Comparison of ENCODE assay signal across 8 mouse cellular contexts in genomic region chr4:97746106-97746900, GRCm38 (mm10). TPM values are rescaled to one million over a fixed set of nuclear protein-coding genes. Genes with fewer than 3 reads are reported as not detected.
DNase-seq lines count a peak whose midpoint lies in the region; ATAC-seq lines count a peak whose summit lies in the region.

No protein-coding gene starts in this region.

- no peak for DNase-seq in kidney, postnatal 14 days
- DNase-seq in induced T-regulatory cell, adult 2 months (ENCODE audit: low read depth) = peak; percentile 24
- DNase-seq in layer of hippocampus, postnatal 25 days (ENCODE audit: extremely low spot score in 1 of 2, low spot score in 1 of 2) = no peak
- no peak for DNase-seq in T-cell, adult 2 months (ENCODE audit: low spot score)

- H3K4me2 ChIP-seq in kidney, embryonic 16.5 days (replicated peaks; ENCODE audit: low read depth, low read length) = peak overlapping the region; percentile 58
- peak overlapping the region; percentile 73 for H3K4me2 ChIP-seq in embryonic facial prominence, embryonic 13.5 days
- H3K4me2 ChIP-seq in midbrain, embryonic 16.5 days (ENCODE audit: low read length) = peak overlapping the region; percentile 92

- H3K4me3 ChIP-seq in kidney, embryonic 16.5 days (ENCODE audit: low read length) = peak overlapping the region; percentile 39
- H3K4me3 ChIP-seq in embryonic facial prominence, embryonic 13.5 days = peak overlapping the region; percentile 43
- H3K4me3 ChIP-seq in midbrain, embryonic 16.5 days (ENCODE audit: low read depth, low read length) = peak overlapping the region; percentile 37

- no peak overlapping the region for H3K27ac ChIP-seq in kidney, embryonic 16.5 days (ENCODE audit: low read length)
- no peak overlapping the region for H3K27ac ChIP-seq in embryonic facial prominence, embryonic 13.5 days
- no peak overlapping the region for H3K27ac ChIP-seq in midbrain, embryonic 16.5 days (ENCODE audit: low read length)

- no peaks in the 10 kb centered on the region for H3K9me3 ChIP-seq in kidney, embryonic 16.5 days (ENCODE audit: low read length)
- H3K9me3 ChIP-seq in embryonic facial prominence, embryonic 13.5 days = no peaks in the 10 kb centered on the region
- H3K9me3 ChIP-seq in midbrain, embryonic 16.5 days (replicated peaks; ENCODE audit: control insufficient read depth, low read length, poor library complexity, severe bottlenecking) = no peaks in the 10 kb centered on the region

- H3K27me3 ChIP-seq in kidney, embryonic 16.5 days (ENCODE audit: insufficient read depth, low read length) = peaks cover 2% of the 10 kb centered on the region; the same call in 1 of the 2 replicates
- H3K27me3 ChIP-seq in embryonic facial prominence, embryonic 13.5 days = peaks cover 12% of the 10 kb centered on the region; the same call in 1 of the 2 replicates
- peaks cover 6% of the 10 kb centered on the region for H3K27me3 ChIP-seq in midbrain, embryonic 16.5 days (ENCODE audit: control insufficient read depth, insufficient read depth, low read depth, low read length)

- H3K36me3 ChIP-seq in kidney, embryonic 16.5 days (ENCODE audit: insufficient read depth, low read length) = no peaks in the 10 kb centered on the region
- no peaks in the 10 kb centered on the region for H3K36me3 ChIP-seq in embryonic facial prominence, embryonic 13.5 days
- no peaks in the 10 kb centered on the region for H3K36me3 ChIP-seq in midbrain, embryonic 16.5 days (ENCODE audit: control insufficient read depth, insufficient read depth, low read length)

- WGBS in kidney, embryonic 16.5 days = 6% methylated on average over 19 of the region's 19 CpGs
- WGBS in embryonic facial prominence, embryonic 13.5 days = 13% methylated on average over 19 of the region's 19 CpGs
- WGBS in midbrain, embryonic 16.5 days = 8% methylated on average over 19 of the region's 19 CpGs

- H3K4me1 ChIP-seq in kidney, embryonic 16.5 days (ENCODE audit: insufficient read depth, low read length) = peaks cover 12% of the 10 kb centered on the region
- H3K4me1 ChIP-seq in embryonic facial prominence, embryonic 13.5 days = peaks cover 15% of the 10 kb centered on the region
- H3K4me1 ChIP-seq in midbrain, embryonic 16.5 days (ENCODE audit: control insufficient read depth, insufficient read depth, low read length) = peaks cover 12% of the 10 kb centered on the region

- ATAC-seq in kidney, embryonic 16.5 days (ENCODE audit: low FRiP score, low TSS enrichment) = peak; percentile 64
- no peak for ATAC-seq in embryonic facial prominence, embryonic 13.5 days (ENCODE audit: insufficient number of reproducible peaks, insufficient read depth, low FRiP score, low TSS enrichment, low read depth)
- ATAC-seq in midbrain, embryonic 16.5 days = peak; percentile 55
- ATAC-seq in erythroid progenitor cell, adult 5-6 weeks (replicated peaks; ENCODE audit: low FRiP score, poor library complexity, severe bottlenecking) = no peak

- peak overlapping the region; percentile 50 for H3K9ac ChIP-seq in kidney, embryonic 16.5 days (replicated peaks; ENCODE audit: low read length)
- peak overlapping the region; percentile 70 for H3K9ac ChIP-seq in embryonic facial prominence, embryonic 13.5 days
- peak overlapping the region; percentile 47; the same call in 1 of the 2 replicates for H3K9ac ChIP-seq in midbrain, embryonic 16.5 days (ENCODE audit: low read depth, low read length)

RNA-seq across cellular contexts. Expression of gene Nfia, which starts 26.2 kb away (rescaled TPM):
- polyA plus RNA-seq in kidney, embryonic 16.5 days (2015; fragmentation: Nextera tagmentation; extraction: Ambion mirVana) = 19.9 and 25.0 TPM in 2 replicates
- 59.9 and 71.0 TPM in 2 replicates for polyA plus RNA-seq in embryonic facial prominence, embryonic 13.5 days (2015; fragmentation: Nextera tagmentation; extraction: Ambion mirVana)
- polyA plus RNA-seq in midbrain, embryonic 16.5 days (2015; fragmentation: Nextera tagmentation; extraction: Ambion mirVana) = 25.8 and 26.6 TPM in 2 replicates
- 100 to 1,000 TPM; 104 to 117 TPM for total RNA-seq in layer of hippocampus, postnatal 25 days (2021)
- total RNA-seq in erythroid progenitor cell, adult 5-6 weeks (2015; ENCODE audit: low replicate concordance) = 21.8 and 54.4 TPM in 2 replicates
- total RNA-seq in erythroid progenitor cell, adult 5-6 weeks (2017; ENCODE audit: low replicate concordance) = 2.2 and 2.7 TPM in 2 replicates

RNA-seq across cellular contexts. Expression of gene E130114P18Rik, which starts 31.6 kb away (rescaled TPM):
- 0.54 and 0.58 TPM in 2 replicates for polyA plus RNA-seq in kidney, embryonic 16.5 days (2015; fragmentation: Nextera tagmentation; extraction: Ambion mirVana)
- 5.0 and 7.5 TPM in 2 replicates for polyA plus RNA-seq in embryonic facial prominence, embryonic 13.5 days (2015; fragmentation: Nextera tagmentation; extraction: Ambion mirVana)
- polyA plus RNA-seq in midbrain, embryonic 16.5 days (2015; fragmentation: Nextera tagmentation; extraction: Ambion mirVana) = 11.6 and 12.1 TPM in 2 replicates
- total RNA-seq in layer of hippocampus, postnatal 25 days (2021) = 1 to 10 TPM; 7.9 to 9.2 TPM
- not detected in 2 replicates for total RNA-seq in erythroid progenitor cell, adult 5-6 weeks (2015; ENCODE audit: low replicate concordance)
- not detected in 2 replicates for total RNA-seq in erythroid progenitor cell, adult 5-6 weeks (2017; ENCODE audit: low replicate concordance)

Comparison
In these comparisons a context has a peak if more than half of its experiments do, and no peak if none do; other contexts are left out.
1. ATAC-seq: peak in kidney, embryonic 16.5 days (single experiment) and midbrain, embryonic 16.5 days (single experiment); none in embryonic facial prominence, embryonic 13.5 days (single experiment) and erythroid progenitor cell, adult 5-6 weeks (single experiment).
2. Peak in every context shown above with its lines, with median percentiles within 50 percentile points of each other: H3K4me2 ChIP-seq, H3K4me3 ChIP-seq and H3K9ac ChIP-seq.